Mouse (Mus musculus): ENCODE results near the gene Dcdc2b.

DNA sequence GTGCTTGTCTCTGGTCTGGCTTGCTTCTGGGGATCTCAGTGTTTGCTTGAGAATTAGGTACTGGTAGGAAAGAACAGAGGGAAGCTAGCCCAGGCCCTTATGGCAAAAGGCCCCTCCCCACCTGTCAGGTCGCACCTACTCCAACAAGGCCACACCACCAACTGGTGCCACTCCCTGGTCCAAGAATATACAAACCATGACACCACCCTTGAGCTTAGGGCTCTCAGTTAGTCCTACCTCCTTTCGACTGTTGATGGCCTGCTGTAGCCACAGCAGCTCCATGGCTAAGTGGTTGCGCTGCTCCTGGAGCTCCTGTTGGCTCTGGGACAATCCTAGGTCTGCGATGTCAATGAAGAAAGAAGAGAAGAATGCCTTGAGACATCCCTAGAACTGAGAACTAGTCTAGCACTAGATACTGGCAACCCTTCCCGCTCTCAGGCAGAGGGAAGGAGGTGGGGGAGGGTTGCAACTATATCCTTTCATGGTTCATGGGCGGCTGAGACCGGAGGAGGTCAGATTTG, 3.1 kb upstream of the Dcdc2b start:
- TF ChIP-seq MAX (IDR thresholded peaks at IDR 0.05; ENCODE audit: low read depth) (no peak), USF1 (IDR thresholded peaks at IDR 0.05; ENCODE audit: low read depth) (no peak), SRF (IDR thresholded peaks at IDR 0.05; ENCODE audit: control insufficient read depth, insufficient read length, low read depth) (no peak)

Measured in myocyte (in vitro differentiated cells).